Mouse (Mus musculus) adrenal gland, postnatal 25 days (tissue): Measurements from ENCODE around the gene Chn1. TPM values are rescaled to one million over a fixed set of nuclear protein-coding genes. Genes with fewer than 3 reads are reported as not detected.

Experiments used
- total RNA-seq: library from RNA; stranded (reverse); gene quantifications from 2 replicates; pipeline ENCODE4 v1.2.3, GENCODE M21; 2021

Chn1 gene
- total RNA-seq, 1 experiment from 2014 or later, result 13.2 TPM

Other genes starting within 250 kb of the Chn1 start
- 14.9 and 17.0 TPM in 2 replicates for gene Wipf1, start 245.6 kb downstream of the Chn1 start, total RNA-seq
- not detected in 2 replicates for gene Chrna1, start 195.0 kb downstream of the Chn1 start, total RNA-seq
- 66.7 and 75.0 TPM in 2 replicates for gene Atf2, start 117.3 kb upstream of the Chn1 start, total RNA-seq
- 728 and 886 TPM in 2 replicates for gene Atp5g3, start 136.0 kb upstream of the Chn1 start, total RNA-seq